Mouse (Mus musculus): ENCODE measurements around the gene Ankrd13a. TPM values are rescaled to one million over a fixed set of nuclear protein-coding genes. Genes with fewer than 3 reads are reported as not detected.
A peak's percentile ranks its signal among the peaks of the same experiment; 100 is the strongest.

Ankrd13a gene
- polyA plus RNA-seq, 1 experiment from 2014 or later, result 35.8 TPM

GRCm38 (mm10) chr5:114745581-114745980 lies 28.9 kb upstream of the Ankrd13a start:
- no peaks in the 10 kb centered on the region for H3K27me3 ChIP-seq
- H3K9ac ChIP-seq, result no peak overlapping the region
- 94% methylated on average over 5 of the region's 5 CpGs for WGBS
- H3K27ac ChIP-seq (replicated peaks), result no peak overlapping the region
- H3K4me1 ChIP-seq (replicated peaks), result no peaks in the 10 kb centered on the region
- H3K4me3 ChIP-seq, result no peak overlapping the region
- H3K9me3 ChIP-seq, result no peaks in the 10 kb centered on the region
- no peak overlapping the region for H3K4me2 ChIP-seq
- no peak for ATAC-seq (ENCODE audit: low FRiP score, low read depth)
- peaks cover 84% of the 10 kb centered on the region for H3K36me3 ChIP-seq

DNA sequence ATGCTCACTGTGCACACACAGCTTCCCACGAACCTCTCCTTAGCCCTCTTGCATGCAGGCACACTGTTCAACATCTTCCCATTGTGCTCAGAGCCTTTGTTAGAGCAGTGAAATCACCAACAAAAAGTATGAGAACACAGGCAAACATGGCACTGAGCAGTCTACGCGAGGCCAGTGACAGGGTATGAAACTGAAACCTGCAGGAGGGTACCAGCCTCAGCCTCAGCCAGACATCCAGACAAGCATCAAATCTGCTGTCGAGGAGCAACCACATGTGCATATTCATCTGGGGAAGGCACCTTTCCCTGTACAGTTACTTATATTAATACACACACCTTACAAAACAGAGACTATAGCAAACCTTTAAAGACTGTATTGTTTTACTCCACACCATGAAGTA lies 27.6 kb upstream of the Ankrd13a start:
- 90% methylated on average over 4 of the region's 4 CpGs for WGBS
- Histone ChIP-seq H3K9me3 (no peaks in the 10 kb centered on the region), H3K36me3 (peaks cover 86% of the 10 kb centered on the region), H3K27ac (replicated peaks) (no peak overlapping the region), H3K4me2 (no peak overlapping the region), H3K4me3 (no peak overlapping the region), H3K9ac (no peak overlapping the region), H3K4me1 (replicated peaks) (no peaks in the 10 kb centered on the region), H3K27me3 (no peaks in the 10 kb centered on the region)
- ATAC-seq (ENCODE audit: low FRiP score, low read depth), result no peak

DNA sequence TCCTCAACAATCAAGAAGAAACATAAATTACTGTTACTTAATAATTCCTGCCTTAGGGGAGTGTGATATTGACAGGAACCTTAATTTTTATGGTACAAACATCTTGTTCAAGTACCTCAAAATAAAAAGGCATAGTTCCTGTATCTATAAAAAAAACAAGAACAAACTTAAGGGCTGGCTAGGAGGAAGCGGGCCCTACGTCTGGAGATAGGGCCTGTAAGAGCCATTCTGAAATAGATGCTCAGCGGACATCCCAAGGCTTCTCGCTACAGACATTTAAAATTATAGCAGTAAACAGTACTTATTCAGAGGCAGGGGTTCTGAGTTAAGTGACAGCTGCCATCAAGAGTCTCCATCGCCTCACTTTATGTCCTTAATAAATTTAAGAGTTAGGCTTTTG lies 27.0 kb upstream of the Ankrd13a start:
- H3K27ac ChIP-seq (replicated peaks), result no peak overlapping the region
- H3K4me1 ChIP-seq (replicated peaks), result no peaks in the 10 kb centered on the region
- no peaks in the 10 kb centered on the region for H3K27me3 ChIP-seq
- H3K9ac ChIP-seq, result no peak overlapping the region
- no peaks in the 10 kb centered on the region for H3K9me3 ChIP-seq
- 92% methylated on average over 5 of the region's 5 CpGs for WGBS
- H3K36me3 ChIP-seq, result peaks cover 86% of the 10 kb centered on the region
- no peak for ATAC-seq (ENCODE audit: low FRiP score, low read depth)
- H3K4me3 ChIP-seq, result no peak overlapping the region
- H3K4me2 ChIP-seq, result no peak overlapping the region

DNA sequence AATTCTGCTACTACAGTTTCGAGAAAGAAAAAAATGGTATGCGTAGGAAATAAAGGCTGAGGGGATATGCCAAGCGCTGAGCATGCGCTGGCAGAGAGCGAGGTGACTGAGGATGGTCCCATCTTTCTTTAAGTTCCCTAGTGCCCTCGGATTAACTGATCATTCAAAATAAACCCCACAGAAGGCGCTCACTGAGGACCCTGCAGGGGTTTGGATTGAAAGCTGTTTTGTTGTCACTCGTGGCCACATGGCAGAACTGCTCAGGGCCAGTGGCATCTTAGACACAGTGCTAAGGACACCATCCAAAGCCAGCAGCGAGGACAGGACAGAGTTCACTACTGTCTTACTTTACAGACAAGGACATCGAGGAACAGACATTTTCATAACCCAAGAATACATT lies 24.2 kb upstream of the Ankrd13a start:
- no peak for ATAC-seq (ENCODE audit: low FRiP score, low read depth)
- Histone ChIP-seq H3K9ac (no peak overlapping the region), H3K4me2 (no peak overlapping the region), H3K27ac (replicated peaks) (no peak overlapping the region), H3K27me3 (no peaks in the 10 kb centered on the region), H3K4me1 (replicated peaks) (no peaks in the 10 kb centered on the region), H3K4me3 (no peak overlapping the region), H3K36me3 (peaks cover 73% of the 10 kb centered on the region), H3K9me3 (no peaks in the 10 kb centered on the region)
- WGBS, result 83% methylated on average over 10 of the region's 10 CpGs

GRCm38 (mm10) chr5:114752397-114752796 lies 22.1 kb upstream of the Ankrd13a start:
- no peak overlapping the region for H3K9ac ChIP-seq
- H3K36me3 ChIP-seq, result peaks cover 70% of the 10 kb centered on the region
- no peak overlapping the region for H3K4me2 ChIP-seq
- H3K27me3 ChIP-seq, result no peaks in the 10 kb centered on the region
- WGBS, result 87% methylated on average over 10 of the region's 10 CpGs
- no peak overlapping the region for H3K4me3 ChIP-seq
- ATAC-seq (ENCODE audit: low FRiP score, low read depth), result no peak
- no peak overlapping the region for H3K27ac ChIP-seq (replicated peaks)
- no peaks in the 10 kb centered on the region for H3K4me1 ChIP-seq (replicated peaks)
- H3K9me3 ChIP-seq, result no peaks in the 10 kb centered on the region

GRCm38 (mm10) chr5:114753384-114753783 lies 21.1 kb upstream of the Ankrd13a start:
- Histone ChIP-seq H3K27me3 (no peaks in the 10 kb centered on the region), H3K9ac (no peak overlapping the region), H3K4me1 (replicated peaks) (no peaks in the 10 kb centered on the region), H3K9me3 (no peaks in the 10 kb centered on the region), H3K4me2 (no peak overlapping the region), H3K4me3 (no peak overlapping the region), H3K36me3 (peaks cover 62% of the 10 kb centered on the region), H3K27ac (replicated peaks) (peak overlapping the region; percentile 56; the same call in 1 of the 2 replicates)
- peak; percentile 68 for ATAC-seq (ENCODE audit: low FRiP score, low read depth)
- WGBS, result 75% methylated on average over 12 of the region's 12 CpGs

DNA sequence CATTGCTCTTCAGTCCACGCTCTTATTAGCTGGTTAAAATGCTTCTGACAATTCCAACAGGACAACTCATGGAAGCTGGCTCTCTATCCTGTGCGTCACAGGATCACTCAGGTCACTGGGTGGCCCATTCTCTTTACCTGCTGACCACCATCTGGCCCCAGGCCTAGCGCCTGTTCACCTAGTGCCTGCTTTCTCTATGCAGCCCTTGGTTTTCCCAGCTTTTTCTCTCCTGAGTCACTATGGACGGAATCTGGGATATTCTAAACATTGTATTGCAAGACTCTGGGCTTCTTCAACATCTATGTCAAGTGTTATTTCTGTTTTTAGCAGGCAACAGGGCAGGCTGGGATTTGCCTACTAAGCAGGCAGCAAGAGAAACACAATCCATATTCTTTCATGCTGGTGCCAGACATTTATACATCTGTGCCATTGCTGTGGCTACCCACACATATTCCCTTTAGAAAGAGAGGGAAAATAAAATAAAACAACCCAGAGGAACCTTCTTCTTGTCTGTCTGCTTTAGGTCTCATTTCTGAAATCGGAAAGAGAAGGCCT lies 14.9 kb upstream of the Ankrd13a start:
- no peaks in the 10 kb centered on the region for H3K27me3 ChIP-seq
- 94% methylated on average over 5 of the region's 5 CpGs for WGBS
- H3K4me3 ChIP-seq, result no peak overlapping the region
- H3K36me3 ChIP-seq, result peaks cover 66% of the 10 kb centered on the region
- no peak for ATAC-seq (ENCODE audit: low FRiP score, low read depth)
- no peaks in the 10 kb centered on the region for H3K4me1 ChIP-seq (replicated peaks)
- H3K27ac ChIP-seq (replicated peaks), result no peak overlapping the region
- H3K4me2 ChIP-seq, result no peak overlapping the region
- H3K9ac ChIP-seq, result no peak overlapping the region
- H3K9me3 ChIP-seq, result no peaks in the 10 kb centered on the region

GRCm38 (mm10) chr5:114761980-114762379 lies 12.5 kb upstream of the Ankrd13a start:
- no peak overlapping the region for H3K27ac ChIP-seq (replicated peaks)
- no peaks in the 10 kb centered on the region for H3K4me1 ChIP-seq (replicated peaks)
- H3K4me2 ChIP-seq, result no peak overlapping the region
- no peak overlapping the region for H3K4me3 ChIP-seq
- 89% methylated on average over 8 of the region's 8 CpGs for WGBS
- no peaks in the 10 kb centered on the region for H3K9me3 ChIP-seq
- H3K27me3 ChIP-seq, result no peaks in the 10 kb centered on the region
- H3K9ac ChIP-seq, result no peak overlapping the region
- no peak for ATAC-seq (ENCODE audit: low FRiP score, low read depth)
- H3K36me3 ChIP-seq, result peaks cover 66% of the 10 kb centered on the region

GRCm38 (mm10) chr5:114764812-114765735 lies 9.4 kb upstream of the Ankrd13a start:
- Histone ChIP-seq H3K9ac (no peak overlapping the region), H3K4me3 (no peak overlapping the region), H3K27me3 (no peaks in the 10 kb centered on the region), H3K27ac (replicated peaks) (no peak overlapping the region), H3K9me3 (no peaks in the 10 kb centered on the region), H3K36me3 (peaks cover 53% of the 10 kb centered on the region), H3K4me2 (no peak overlapping the region), H3K4me1 (replicated peaks) (0 out of 2 replicates have a peak, but pooled peaks cover 4% of the 10 kb centered on the region)
- 0 out of 2 replicates have a peak, but pooled peaks have one; percentile 15 for ATAC-seq (ENCODE audit: low FRiP score, low read depth)
- WGBS, result 80% methylated on average over 18 of the region's 18 CpGs

DNA sequence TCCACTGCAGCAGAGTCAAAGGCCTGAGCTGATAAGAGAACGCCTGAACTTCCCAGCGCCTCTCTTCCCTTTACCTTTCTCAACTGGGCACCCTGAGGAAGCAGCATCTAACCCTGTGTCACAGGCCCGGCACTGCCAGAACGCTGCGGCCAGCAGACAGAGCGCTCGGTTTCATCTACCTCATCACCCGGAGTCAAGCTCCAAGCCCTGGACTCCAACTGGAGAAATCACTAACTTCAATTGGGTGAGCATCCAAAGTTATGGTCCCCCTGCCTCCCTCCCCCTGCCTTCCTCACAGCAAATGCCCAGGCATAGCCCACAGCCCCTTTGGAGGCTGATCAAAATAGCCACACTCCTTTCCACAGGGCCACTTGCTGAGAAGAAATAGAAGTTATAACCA lies 7.8 kb upstream of the Ankrd13a start:
- no peak overlapping the region for H3K27ac ChIP-seq (replicated peaks)
- no peak overlapping the region for H3K4me3 ChIP-seq
- H3K4me1 ChIP-seq (replicated peaks), result peaks cover 18% of the 10 kb centered on the region
- WGBS, result 87% methylated on average over 8 of the region's 8 CpGs
- H3K4me2 ChIP-seq, result no peak overlapping the region
- H3K9me3 ChIP-seq, result no peaks in the 10 kb centered on the region
- H3K36me3 ChIP-seq, result peaks cover 40% of the 10 kb centered on the region
- H3K9ac ChIP-seq, result no peak overlapping the region
- ATAC-seq (ENCODE audit: low FRiP score, low read depth), result no peak
- no peaks in the 10 kb centered on the region for H3K27me3 ChIP-seq

DNA sequence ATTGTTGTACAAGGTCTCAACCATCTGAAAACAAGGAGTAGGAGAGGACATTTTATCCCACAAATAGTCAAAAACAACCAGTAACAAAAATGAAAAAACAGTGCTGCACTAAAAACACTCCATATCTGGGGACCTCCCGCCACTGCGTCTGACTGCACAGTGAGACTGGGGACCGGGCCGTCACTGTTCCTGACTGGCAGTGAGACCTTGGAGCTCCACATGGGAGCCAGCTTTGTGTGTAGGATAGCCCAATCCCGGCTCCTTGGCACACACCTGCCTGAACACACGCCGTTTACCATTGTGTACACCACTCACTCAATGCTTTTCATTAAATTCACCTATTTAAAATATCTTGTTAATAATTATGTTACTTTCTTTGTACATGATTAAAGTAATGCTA lies 7.3 kb upstream of the Ankrd13a start:
- 80% methylated on average over 7 of the region's 7 CpGs for WGBS
- no peak overlapping the region for H3K4me2 ChIP-seq

GRCm38 (mm10) chr5:114769786-114770185 lies 4.7 kb upstream of the Ankrd13a start:
- Histone ChIP-seq H3K36me3 (peaks cover 12% of the 10 kb centered on the region; the same call in 1 of the 2 replicates), H3K9ac (no peak overlapping the region), H3K4me3 (no peak overlapping the region), H3K27me3 (no peaks in the 10 kb centered on the region), H3K4me1 (replicated peaks) (peaks cover 26% of the 10 kb centered on the region), H3K4me2 (no peak overlapping the region), H3K27ac (replicated peaks) (no peak overlapping the region), H3K9me3 (no peaks in the 10 kb centered on the region)
- ATAC-seq (ENCODE audit: low FRiP score, low read depth), result no peak
- 85% methylated on average over 8 of the region's 8 CpGs for WGBS

More for the DNA sequence above, 7.3 kb upstream of the Ankrd13a start:
- no peak overlapping the region for H3K27ac ChIP-seq (replicated peaks)
- no peak overlapping the region for H3K9ac ChIP-seq
- H3K27me3 ChIP-seq, result no peaks in the 10 kb centered on the region
- H3K4me1 ChIP-seq (replicated peaks), result peaks cover 23% of the 10 kb centered on the region
- no peaks in the 10 kb centered on the region for H3K9me3 ChIP-seq
- H3K4me3 ChIP-seq, result no peak overlapping the region
- ATAC-seq (ENCODE audit: low FRiP score, low read depth), result no peak
- peaks cover 35% of the 10 kb centered on the region for H3K36me3 ChIP-seq
